Mouse (Mus musculus) liver, postnatal 0 days (tissue): ENCODE results near the gene D8Ertd738e. TPM values are rescaled to one million over a fixed set of nuclear protein-coding genes. Genes with fewer than 3 reads are reported as not detected.
A peak's percentile ranks its signal among the peaks of the same experiment; 100 is the strongest.

Experiments used
- ATAC-seq: fragments of 200-750 bp; cut with Nextera tagmentation; 2 replicates; pipeline ENCODE4 v1.8.0; 2017; ENCODE audit warnings: mild to moderate bottlenecking, moderate library complexity
- DNase-seq: peaks from one replicate; pipeline ENCODE4 v3.0.0-alpha.2; 2016
- H3K27ac ChIP-seq: fragments of 300-500 bp; sonication (generic); 2 replicates; pipeline ENCODE4 v1.5.1; 2014; ENCODE audit warnings: antibody characterized with exemption, moderate library complexity, mild to moderate bottlenecking, low read depth
- H3K27me3 ChIP-seq: fragments of 300-500 bp; sonication (generic); 2 replicates; pipeline ENCODE4 v1.6.1; 2014; ENCODE audit warnings: low read length, control low read depth, mixed read lengths; ENCODE audit not compliant: insufficient read depth
- H3K36me3 ChIP-seq: fragments of 300-500 bp; sonication (generic); replicated peaks from 2 replicates; pipeline ENCODE4 v1.6.1; 2014; ENCODE audit warnings: mild to moderate bottlenecking, control low read depth, low read length, moderate library complexity, mixed read lengths; ENCODE audit not compliant: insufficient read depth
- H3K4me1 ChIP-seq: fragments of 300-500 bp; sonication (generic); 2 replicates; pipeline ENCODE4 v1.6.1; 2014; ENCODE audit warnings: antibody characterized with exemption, mild to moderate bottlenecking, control low read depth; ENCODE audit not compliant: insufficient read depth
- H3K4me2 ChIP-seq: fragments of 300-500 bp; sonication (generic); 2 replicates; pipeline ENCODE4 v1.6.1; 2014; ENCODE audit warnings: low read depth, mild to moderate bottlenecking, low read length, moderate library complexity, mixed read lengths
- H3K4me3 ChIP-seq: fragments of 300-500 bp; sonication (generic); 2 replicates; pipeline ENCODE4 v1.5.1; 2014; ENCODE audit warnings: low read depth, low read length
- H3K9ac ChIP-seq: fragments of 300-500 bp; sonication (generic); replicated peaks from 2 replicates; pipeline ENCODE4 v1.6.1; 2014; ENCODE audit warnings: mild to moderate bottlenecking, moderate library complexity
- H3K9me3 ChIP-seq: fragments of 300-500 bp; sonication (generic); 2 replicates; pipeline ENCODE4 v1.6.1; 2016; ENCODE audit warnings: mild to moderate bottlenecking, control low read depth, low read length, mixed read lengths
- CTCF ChIP-seq: sonication (generic); IDR thresholded peaks from 2 replicates; pipeline ENCODE4 v1.5.1; 2016; ENCODE audit warnings: antibody characterized with exemption, low read depth
- EP300 ChIP-seq: IDR thresholded peaks from 2 replicates; pipeline ENCODE4 v1.6.1; 2016; ENCODE audit warnings: antibody characterized with exemption, low read depth, mild to moderate bottlenecking
- WGBS: fragments of 180-500 bp; shearing (Covaris S2); extraction: QIAGEN DNeasy Blood & Tissue Kit; methylation state at CpG from one replicate; pipeline ENCODE4 v1.1.7; 2014; ENCODE audit not compliant: insufficient replicate concordance; 5-methylcytosine and 5-hydroxymethylcytosine counted together
- polyA plus RNA-seq: library from polyadenylated mRNA; unstranded; fragments of >200 nt; fragmentation: Nextera tagmentation; extraction: Ambion mirVana; gene quantifications from 2 replicates; pipeline ENCODE4 v1.2.1, GENCODE M21; 2015

Gene D8Ertd738e
- polyA plus RNA-seq, 1 experiment from 2014 or later, result 201 TPM

- peak overlapping the region; percentile 94 for H3K4me2 ChIP-seq
- H3K9me3 ChIP-seq, result no peaks in the 10 kb centered on the region
- DNase-seq (no peak), ATAC-seq (0 out of 2 replicates have a peak, but pooled peaks have one; percentile 12)
- H3K27me3 ChIP-seq, result no peaks in the 10 kb centered on the region
- H3K4me1 ChIP-seq, result peaks cover 18% of the 10 kb centered on the region
- H3K27ac ChIP-seq, result peak overlapping the region; percentile 76
- TF ChIP-seq CTCF (no peak), EP300 (no peak)
- 15% methylated on average over 19 of the region's 19 CpGs for WGBS
- H3K4me3 ChIP-seq, result peak overlapping the region; percentile 78
- H3K9ac ChIP-seq, result peak overlapping the region; percentile 56
- H3K36me3 ChIP-seq, result 0 out of 2 replicates have a peak, but pooled peaks cover 4% of the 10 kb centered on the region
Measured at GRCm38 (mm10) chr8:84237542-84238229, 11.8 kb downstream of the D8Ertd738e start.

- 0 out of 2 replicates have a peak, but pooled peaks cover 4% of the 10 kb centered on the region for H3K36me3 ChIP-seq
- WGBS, result under 1% methylated on average over 32 of the region's 35 CpGs
- peak within 1 kb of the TSS; percentile 76 for H3K27ac ChIP-seq
- peak within 1 kb of the TSS; percentile 94 for H3K9ac ChIP-seq
- peak within 1 kb of the TSS; percentile 94 for H3K4me2 ChIP-seq
- ATAC-seq (peak; percentile 98), DNase-seq (peak; percentile 98)
- TF ChIP-seq CTCF, result no peak
- peak; percentile 40; the same call in 1 of the 2 replicates for TF ChIP-seq EP300
- no peaks in the 10 kb centered on the region for H3K27me3 ChIP-seq
- H3K4me3 ChIP-seq, result peak within 1 kb of the TSS; percentile 78
- peaks cover 18% of the 10 kb centered on the region for H3K4me1 ChIP-seq
- no peaks in the 10 kb centered on the region for H3K9me3 ChIP-seq
Measured at GRCm38 (mm10) chr8:84236998-84237473, 12.5 kb downstream of the D8Ertd738e start, which contains the start of gene Zswim4. TSS of gene Zswim4 (minus strand) at chr8:84237055.

- Histone ChIP-seq H3K27me3 (no peaks in the 10 kb centered on the region), H3K4me1 (peaks cover 18% of the 10 kb centered on the region), H3K36me3 (0 out of 2 replicates have a peak, but pooled peaks cover 4% of the 10 kb centered on the region), H3K4me3 (peak overlapping the region; percentile 78), H3K27ac (peak overlapping the region; percentile 71), H3K9ac (peak overlapping the region; percentile 94), H3K4me2 (peak overlapping the region; percentile 94), H3K9me3 (no peaks in the 10 kb centered on the region)
- no peak for TF ChIP-seq EP300
- TF ChIP-seq CTCF, result no peak
- ATAC-seq (peak; percentile 23), DNase-seq (no peak)
- WGBS, result under 1% methylated on average over 19 of the region's 30 CpGs
Measured at GRCm38 (mm10) chr8:84236410-84236997, 13.0 kb downstream of the D8Ertd738e start.

GRCm38 (mm10) chr8:84235746-84236409 lies 13.6 kb downstream of the D8Ertd738e start:
- no peak for ATAC-seq
- H3K4me2 ChIP-seq, result peak overlapping the region; percentile 94
- no peak for DNase-seq
- 24% methylated on average over 10 of the region's 10 CpGs for WGBS
- peaks cover 18% of the 10 kb centered on the region for H3K4me1 ChIP-seq
- TF ChIP-seq CTCF, result no peak
- TF ChIP-seq EP300, result no peak
- peak overlapping the region; percentile 78 for H3K4me3 ChIP-seq
- H3K9me3 ChIP-seq, result no peaks in the 10 kb centered on the region
- peak overlapping the region; percentile 71 for H3K27ac ChIP-seq
- H3K27me3 ChIP-seq, result no peaks in the 10 kb centered on the region
- H3K9ac ChIP-seq, result peak overlapping the region; percentile 94
- 0 out of 2 replicates have a peak, but pooled peaks cover 4% of the 10 kb centered on the region for H3K36me3 ChIP-seq

- TF ChIP-seq CTCF (no peak), EP300 (no peak)
- no peaks in the 10 kb centered on the region for H3K9me3 ChIP-seq
- H3K4me3 ChIP-seq, result no peak overlapping the region
- H3K9ac ChIP-seq, result no peak overlapping the region
- peaks cover 18% of the 10 kb centered on the region for H3K4me1 ChIP-seq
- 76% methylated on average over 2 of the region's 2 CpGs for WGBS
- H3K36me3 ChIP-seq, result peaks cover 23% of the 10 kb centered on the region
- DNase-seq, result no peak
- H3K27ac ChIP-seq, result no peak overlapping the region
- H3K27me3 ChIP-seq, result no peaks in the 10 kb centered on the region
- ATAC-seq, result no peak
- H3K4me2 ChIP-seq, result no peak overlapping the region
Measured at GRCm38 (mm10) chr8:84233055-84233454, 16.5 kb downstream of the D8Ertd738e start.

GRCm38 (mm10) chr8:84230735-84231134 lies 18.8 kb downstream of the D8Ertd738e start:
- Histone ChIP-seq H3K27ac (no peak overlapping the region), H3K36me3 (peaks cover 37% of the 10 kb centered on the region), H3K4me3 (no peak overlapping the region), H3K9ac (no peak overlapping the region), H3K27me3 (no peaks in the 10 kb centered on the region), H3K4me1 (peaks cover 4% of the 10 kb centered on the region; the same call in 1 of the 2 replicates), H3K9me3 (no peaks in the 10 kb centered on the region), H3K4me2 (no peak overlapping the region)
- TF ChIP-seq EP300 (no peak), CTCF (peak; percentile 56)
- 70% methylated on average over 17 of the region's 17 CpGs for WGBS
- ATAC-seq (no peak), DNase-seq (no peak)
